Mouse (Mus musculus) neural tube, embryonic 13.5 days (tissue): Measurements from ENCODE around the gene Ipo4. TPM values are rescaled to one million over a fixed set of nuclear protein-coding genes. Genes with fewer than 3 reads are reported as not detected.

ENCODE experiments used
- ATAC-seq: fragments of 200-750 bp; cut with Nextera tagmentation; 2 replicates; pipeline ENCODE4 v1.8.0; 2017; ENCODE audit warnings: low read depth, mild to moderate bottlenecking, moderate TSS enrichment, moderate library complexity
- H3K27ac ChIP-seq: fragments of 300-500 bp; sonication (generic); replicated peaks from 2 replicates; pipeline ENCODE4 v1.5.1; 2015; ENCODE audit warnings: moderate library complexity, mild to moderate bottlenecking, inconsistent platforms
- H3K27me3 ChIP-seq: fragments of 300-500 bp; sonication (generic); 2 replicates; pipeline ENCODE4 v1.6.1; 2015; ENCODE audit warnings: mild to moderate bottlenecking, inconsistent platforms
- H3K36me3 ChIP-seq: fragments of 300-500 bp; sonication (generic); 2 replicates; pipeline ENCODE4 v1.6.1; 2015; ENCODE audit warnings: mild to moderate bottlenecking, inconsistent platforms
- H3K4me1 ChIP-seq: fragments of 300-500 bp; sonication (generic); replicated peaks from 2 replicates; pipeline ENCODE4 v1.6.1; 2015; ENCODE audit warnings: inconsistent platforms
- H3K4me2 ChIP-seq: fragments of 300-500 bp; sonication (generic); 2 replicates; pipeline ENCODE4 v1.6.1; 2015; ENCODE audit warnings: inconsistent platforms, mild to moderate bottlenecking, moderate library complexity
- H3K4me3 ChIP-seq: fragments of 300-500 bp; sonication (generic); 2 replicates; pipeline ENCODE4 v1.5.1; 2015; ENCODE audit warnings: mild to moderate bottlenecking, inconsistent platforms
- H3K9ac ChIP-seq: fragments of 300-500 bp; sonication (generic); 2 replicates; pipeline ENCODE4 v1.6.1; 2015; ENCODE audit warnings: moderate library complexity, mild to moderate bottlenecking, inconsistent platforms
- H3K9me3 ChIP-seq: fragments of 300-500 bp; sonication (generic); 2 replicates; pipeline ENCODE4 v1.6.1; 2016; ENCODE audit warnings: inconsistent platforms
- WGBS: fragments of 180-500 bp; shearing (Covaris S2); methylation state at CpG from one replicate; pipeline ENCODE4 v1.1.7; 2015; 5-methylcytosine and 5-hydroxymethylcytosine counted together
- polyA plus RNA-seq: library from polyadenylated mRNA; unstranded; fragments of >200 nt; fragmentation: Nextera tagmentation; extraction: Ambion mirVana; gene quantifications from 2 replicates; pipeline ENCODE4 v1.2.1, GENCODE M21; 2015

Ipo4 gene
- 81.6 and 84.5 TPM in 2 replicates for polyA plus RNA-seq

GRCm38 (mm10) chr14:55635523-55636007 is at the start of gene Ipo4:
Gene Ipo4, minus strand, starts transcription at chr14:55635957.
- Histone ChIP-seq H3K4me1 (peaks cover 23% of the 10 kb centered on the region), H3K4me3 (peak within 1 kb of the TSS; percentile 73), H3K9me3 (no peaks in the 10 kb centered on the region), H3K36me3 (peaks cover 79% of the 10 kb centered on the region), H3K4me2 (peak within 1 kb of the TSS; percentile 95), H3K9ac (peak within 1 kb of the TSS; percentile 83), H3K27ac (peak within 1 kb of the TSS; percentile 85), H3K27me3 (no peaks in the 10 kb centered on the region)
- peak; percentile 92 for ATAC-seq
- 1% methylated on average over 33 of the region's 33 CpGs for WGBS

DNA sequence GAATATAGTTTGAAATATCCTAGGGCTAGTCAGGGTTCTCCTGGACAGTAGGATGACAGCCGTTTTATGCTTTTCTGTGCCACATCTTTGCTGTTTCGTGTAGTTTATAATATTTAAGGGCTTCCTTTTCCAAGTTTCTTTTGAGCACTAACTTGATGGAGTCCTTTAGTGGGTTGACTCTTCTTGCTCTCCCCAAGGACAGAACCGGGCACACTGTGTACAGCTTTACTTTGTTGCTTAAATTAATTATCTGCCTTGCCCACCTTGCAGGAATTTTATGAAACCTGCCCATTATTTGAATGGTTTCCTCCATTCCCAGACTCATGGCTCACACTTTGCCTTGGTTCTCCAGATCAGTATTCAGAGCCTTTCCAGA is 46.3 kb upstream of the Ipo4 start:
- Histone ChIP-seq H3K36me3 (peaks cover 31% of the 10 kb centered on the region), H3K27me3 (no peaks in the 10 kb centered on the region), H3K4me3 (peak overlapping the region; percentile 81), H3K4me2 (peak overlapping the region; percentile 92), H3K9me3 (no peaks in the 10 kb centered on the region), H3K4me1 (peaks cover 14% of the 10 kb centered on the region), H3K9ac (peak overlapping the region; percentile 61), H3K27ac (peak overlapping the region; percentile 79; the same call in 1 of the 2 replicates)
- 24% methylated on average over 3 of the region's 3 CpGs for WGBS
- ATAC-seq: peak; percentile 40; the same call in 1 of the 2 replicates

- peak; percentile 99 for ATAC-seq
- no peaks in the 10 kb centered on the region for H3K9me3 ChIP-seq
- peak within 1 kb of the TSS; percentile 78 for H3K9ac ChIP-seq
- WGBS: under 1% methylated on average over 66 of the region's 66 CpGs
- H3K4me1 ChIP-seq: peaks cover 14% of the 10 kb centered on the region
- H3K27me3 ChIP-seq: no peaks in the 10 kb centered on the region
- H3K27ac ChIP-seq: peak within 1 kb of the TSS; percentile 79
- peak within 1 kb of the TSS; percentile 92 for H3K4me2 ChIP-seq
- H3K36me3 ChIP-seq: peaks cover 38% of the 10 kb centered on the region
- H3K4me3 ChIP-seq: peak within 1 kb of the TSS; percentile 81
Observed at GRCm38 (mm10) chr14:55681160-55682117, 45.7 kb upstream of the Ipo4 start, which contains the start of gene Tinf2. Gene Tinf2, minus strand, starts transcription at chr14:55681820.

DNA sequence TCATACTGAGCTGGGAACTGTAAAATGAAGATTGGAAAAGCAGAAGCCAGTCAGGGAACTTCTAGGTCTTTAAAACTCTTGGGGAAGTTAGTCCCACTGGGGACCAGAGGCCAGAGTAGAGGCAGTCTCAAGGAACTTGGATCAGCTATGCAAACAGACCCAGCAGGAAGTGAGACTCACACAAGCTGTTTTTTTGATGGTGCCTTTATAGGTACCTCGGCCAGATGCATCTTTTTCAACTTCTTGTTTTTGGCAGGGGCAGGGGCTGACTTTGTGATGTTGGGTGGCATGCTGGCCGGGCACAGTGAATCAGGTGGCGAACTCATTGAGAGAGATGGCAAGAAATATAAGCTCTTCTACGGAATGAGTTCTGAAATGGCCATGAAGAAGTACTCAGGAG is 41.9 kb upstream of the Ipo4 start:
- Histone ChIP-seq H3K4me3 (no peak overlapping the region), H3K27me3 (no peaks in the 10 kb centered on the region), H3K9me3 (no peaks in the 10 kb centered on the region), H3K4me2 (no peak overlapping the region), H3K36me3 (peaks cover 52% of the 10 kb centered on the region), H3K4me1 (peaks cover 19% of the 10 kb centered on the region), H3K27ac (no peak overlapping the region), H3K9ac (no peak overlapping the region)
- ATAC-seq: no peak
- WGBS: 88% methylated on average over 4 of the region's 4 CpGs

DNA sequence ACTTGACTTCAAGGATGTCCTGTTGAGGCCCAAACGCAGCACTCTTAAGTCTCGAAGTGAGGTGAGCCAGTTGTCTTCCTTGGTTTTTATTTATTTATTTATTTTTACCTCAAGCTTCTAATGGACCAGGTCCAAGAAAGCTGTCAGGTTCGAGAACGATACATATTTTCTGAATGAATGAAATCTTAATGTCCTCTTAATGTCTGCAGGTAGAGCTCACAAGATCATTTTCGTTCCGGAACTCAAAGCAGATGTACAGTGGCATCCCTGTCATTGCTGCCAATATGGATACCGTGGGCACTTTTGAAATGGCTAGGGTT is 36.9 kb upstream of the Ipo4 start:
- H3K4me3 ChIP-seq: peak overlapping the region; percentile 72
- no peaks in the 10 kb centered on the region for H3K9me3 ChIP-seq
- H3K4me1 ChIP-seq: peaks cover 31% of the 10 kb centered on the region
- peak overlapping the region; percentile 83 for H3K9ac ChIP-seq
- 82% methylated on average over 7 of the region's 7 CpGs for WGBS
- ATAC-seq: no peak
- peaks cover 36% of the 10 kb centered on the region for H3K36me3 ChIP-seq
- H3K4me2 ChIP-seq: peak overlapping the region; percentile 77
- H3K27me3 ChIP-seq: no peaks in the 10 kb centered on the region
- no peak overlapping the region for H3K27ac ChIP-seq

DNA sequence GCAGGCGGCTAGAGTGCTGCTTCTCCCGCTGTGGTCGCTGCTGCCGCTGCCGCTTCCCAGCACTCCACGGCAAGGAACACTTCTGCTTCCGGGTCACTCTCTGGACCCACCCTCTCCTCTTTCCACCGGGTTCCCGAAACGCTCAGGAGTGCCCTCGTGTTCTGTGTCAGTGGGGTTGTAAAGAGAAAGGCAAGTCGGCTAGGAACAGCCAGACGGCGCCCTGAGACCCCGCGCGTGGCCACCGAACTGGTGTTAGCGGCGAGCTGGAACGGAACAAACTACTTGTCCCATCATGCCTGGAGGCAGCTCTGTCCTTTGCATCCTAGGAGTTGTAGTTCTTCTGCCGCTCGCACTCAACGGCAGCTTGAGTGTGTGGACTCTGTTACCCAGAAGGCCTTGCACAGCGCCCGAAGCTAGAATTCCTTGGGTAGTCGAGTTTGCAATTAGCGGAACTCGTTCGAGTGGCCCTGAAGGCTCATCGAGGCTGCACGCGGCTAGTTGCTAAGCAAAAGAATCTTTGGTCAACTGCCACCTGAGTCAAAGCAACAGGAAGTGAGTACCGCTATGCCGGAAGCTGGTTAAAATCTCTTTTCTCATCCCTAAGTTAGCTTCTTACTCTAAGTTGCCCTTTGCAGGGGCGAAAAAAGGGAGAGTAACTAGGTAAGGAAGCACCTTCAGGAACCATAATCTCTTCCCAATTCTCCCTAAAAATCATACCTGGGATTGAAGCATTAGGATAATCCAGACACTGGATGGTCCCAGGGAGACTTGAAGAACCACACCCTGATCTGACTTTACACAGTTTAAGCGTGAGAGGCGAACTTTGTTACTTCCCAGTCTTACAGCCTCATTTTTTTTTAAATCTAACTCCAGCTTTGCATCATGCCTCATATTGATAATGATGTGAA is 36.3 kb upstream of the Ipo4 start, which contains the start of the genes Gmpr2 and Nedd8:
TSS of gene Gmpr2 (plus strand) at position 109 of the 908 bp plus-strand sequence.
TSS of gene Nedd8 (minus strand) at position 292 of the 908 bp plus-strand sequence.
- peak within 1 kb of the TSS; percentile 72 for H3K4me3 ChIP-seq
- peak within 1 kb of the TSS; percentile 77 for H3K4me2 ChIP-seq
- H3K4me1 ChIP-seq: peaks cover 31% of the 10 kb centered on the region
- WGBS: 1% methylated on average over 38 of the region's 38 CpGs
- H3K9ac ChIP-seq: peak within 1 kb of the TSS; percentile 83
- peak within 1 kb of the TSS; percentile 87 for H3K27ac ChIP-seq
- H3K27me3 ChIP-seq: no peaks in the 10 kb centered on the region
- H3K9me3 ChIP-seq: no peaks in the 10 kb centered on the region
- peak; percentile 98 for ATAC-seq
- peaks cover 30% of the 10 kb centered on the region for H3K36me3 ChIP-seq

- peak; percentile 72 for ATAC-seq
- Histone ChIP-seq H3K9me3 (no peaks in the 10 kb centered on the region), H3K4me2 (peak overlapping the region; percentile 77), H3K4me3 (peak overlapping the region; percentile 72), H3K9ac (peak overlapping the region; percentile 83), H3K36me3 (peaks cover 29% of the 10 kb centered on the region), H3K4me1 (peaks cover 31% of the 10 kb centered on the region), H3K27me3 (no peaks in the 10 kb centered on the region), H3K27ac (peak overlapping the region; percentile 87)
- 1% methylated on average over 12 of the region's 12 CpGs for WGBS
Observed at GRCm38 (mm10) chr14:55671486-55671832, 35.7 kb upstream of the Ipo4 start.

DNA sequence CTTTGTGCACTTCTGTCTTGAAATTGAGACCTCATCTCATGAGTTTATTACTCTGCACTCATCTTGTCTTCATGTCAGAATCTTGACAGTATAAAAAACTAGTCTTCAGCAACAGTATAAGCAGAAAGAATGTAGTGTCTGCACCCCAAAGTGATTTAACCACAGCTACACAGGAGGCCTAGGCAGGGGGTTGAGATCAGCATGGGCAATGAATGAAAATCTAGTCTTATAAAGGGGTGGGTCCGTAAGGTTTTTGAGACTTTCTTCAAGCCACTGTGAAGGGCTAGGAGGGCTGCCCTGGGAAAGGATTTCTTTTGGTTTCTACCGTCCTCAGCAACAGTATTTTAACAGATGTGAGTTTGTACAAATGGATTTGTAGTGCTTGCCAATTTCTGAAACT is 24.9 kb upstream of the Ipo4 start:
- no peak overlapping the region for H3K27ac ChIP-seq
- peak overlapping the region; percentile 71 for H3K4me3 ChIP-seq
- peak overlapping the region; percentile 68 for H3K4me2 ChIP-seq
- no peaks in the 10 kb centered on the region for H3K9me3 ChIP-seq
- ATAC-seq: peak; percentile 24; the same call in 1 of the 2 replicates
- peaks cover 43% of the 10 kb centered on the region for H3K36me3 ChIP-seq
- no peak overlapping the region for H3K9ac ChIP-seq
- WGBS: 48% methylated on average over 2 of the region's 2 CpGs
- H3K27me3 ChIP-seq: no peaks in the 10 kb centered on the region
- peaks cover 16% of the 10 kb centered on the region for H3K4me1 ChIP-seq

DNA sequence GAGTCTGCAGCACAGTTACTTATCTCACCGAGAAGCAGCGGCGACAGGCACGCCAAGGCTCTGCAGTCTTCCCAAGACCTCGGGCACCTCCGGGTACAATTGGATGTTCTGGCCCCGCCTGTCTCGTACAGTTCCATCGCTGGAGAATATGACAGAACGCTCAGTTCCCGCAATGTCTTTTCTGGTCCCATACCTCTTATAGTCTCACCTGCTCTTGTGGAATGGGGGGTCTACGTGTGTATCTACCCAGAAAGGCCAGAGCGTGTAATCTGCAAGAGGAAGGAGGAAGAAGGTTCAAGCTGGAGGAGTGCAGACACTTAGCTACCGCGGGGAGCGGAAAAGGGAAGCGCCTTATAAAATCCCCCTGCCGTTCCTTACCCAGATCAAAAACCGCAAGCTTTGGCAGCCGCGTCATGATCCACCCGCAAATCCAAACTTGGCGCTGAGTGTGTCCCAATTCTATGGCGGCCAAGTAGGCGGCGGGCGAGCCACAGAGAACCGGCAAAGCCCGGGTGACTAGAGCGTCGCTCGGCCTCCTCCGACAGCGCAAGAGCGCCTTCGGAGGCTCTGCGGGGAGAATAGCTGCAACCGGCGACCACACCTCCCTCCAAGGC is 24.3 kb upstream of the Ipo4 start, which contains the start of gene Mdp1:
TSS of gene Mdp1 (minus strand) at position 549 of the 614 bp plus-strand sequence.
- peak within 1 kb of the TSS; percentile 83 for H3K9ac ChIP-seq
- H3K27ac ChIP-seq: peak within 1 kb of the TSS; percentile 86
- peak within 1 kb of the TSS; percentile 68 for H3K4me2 ChIP-seq
- H3K4me3 ChIP-seq: peak within 1 kb of the TSS; percentile 71
- under 1% methylated on average over 39 of the region's 39 CpGs for WGBS
- no peaks in the 10 kb centered on the region for H3K27me3 ChIP-seq
- H3K36me3 ChIP-seq: peaks cover 43% of the 10 kb centered on the region
- peak; percentile 94 for ATAC-seq
- no peaks in the 10 kb centered on the region for H3K9me3 ChIP-seq
- H3K4me1 ChIP-seq: peaks cover 16% of the 10 kb centered on the region

DNA sequence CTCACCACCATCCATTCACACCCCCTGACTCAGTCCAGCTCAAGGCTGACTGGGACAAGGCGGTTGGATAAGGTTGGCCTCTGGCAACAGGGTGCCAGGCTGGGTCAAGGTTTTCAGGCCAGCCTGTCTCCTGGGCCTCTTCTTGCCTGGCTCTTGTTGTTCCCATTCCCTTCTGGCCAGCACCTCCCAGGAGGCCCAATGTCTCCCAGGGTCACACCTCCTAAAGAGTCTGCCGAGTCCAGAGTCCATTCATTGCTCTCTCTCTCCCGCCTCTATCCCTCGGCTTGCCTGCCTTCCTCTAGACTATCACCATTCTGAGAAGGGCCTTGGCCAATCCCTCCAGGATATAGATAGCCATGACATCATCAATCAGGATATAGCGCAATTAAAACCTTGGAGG is 22.3 kb upstream of the Ipo4 start:
- peaks cover 16% of the 10 kb centered on the region for H3K4me1 ChIP-seq
- H3K9ac ChIP-seq: no peak overlapping the region
- no peaks in the 10 kb centered on the region for H3K9me3 ChIP-seq
- no peak overlapping the region for H3K4me3 ChIP-seq
- ATAC-seq: no peak
- no peak overlapping the region for H3K4me2 ChIP-seq
- peaks cover 35% of the 10 kb centered on the region for H3K36me3 ChIP-seq
- no peaks in the 10 kb centered on the region for H3K27me3 ChIP-seq
- 96% methylated on average over 5 of the region's 5 CpGs for WGBS
- H3K27ac ChIP-seq: no peak overlapping the region

DNA sequence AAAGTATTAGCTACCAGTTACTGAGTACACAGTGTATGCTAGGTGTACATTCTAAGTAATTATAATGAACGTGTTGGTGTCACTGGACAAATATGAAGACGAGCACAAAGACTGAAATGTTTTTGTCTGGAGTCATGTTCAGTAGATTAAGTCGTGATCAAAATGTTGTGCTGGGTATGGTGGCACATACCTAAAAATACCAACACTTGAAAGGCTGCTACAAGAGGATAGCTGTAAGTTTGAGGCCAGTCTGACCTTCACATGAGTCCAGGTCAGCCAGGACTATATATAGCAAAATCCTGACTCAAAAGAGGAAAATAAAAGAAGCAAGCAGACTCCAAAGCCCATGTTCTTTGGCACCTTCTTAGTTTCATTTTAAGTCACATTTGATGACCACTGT is 21.2 kb upstream of the Ipo4 start:
- no peak for ATAC-seq
- peaks cover 16% of the 10 kb centered on the region for H3K4me1 ChIP-seq
- peaks cover 25% of the 10 kb centered on the region for H3K36me3 ChIP-seq
- H3K4me3 ChIP-seq: no peak overlapping the region
- WGBS: 92% methylated on average over 3 of the region's 3 CpGs
- H3K4me2 ChIP-seq: no peak overlapping the region
- no peaks in the 10 kb centered on the region for H3K9me3 ChIP-seq
- no peaks in the 10 kb centered on the region for H3K27me3 ChIP-seq
- H3K27ac ChIP-seq: no peak overlapping the region
- H3K9ac ChIP-seq: no peak overlapping the region
